8 mouse cellular contexts compared by ENCODE assay signal in genomic region chr8:70538024-70538579, GRCm38 (mm10). TPM values are rescaled to one million over a fixed set of nuclear protein-coding genes. Genes with fewer than 3 reads are reported as not detected.
DNase-seq lines count a peak whose midpoint lies in the region; ATAC-seq and TF ChIP-seq lines count a peak whose summit lies in the region.

No protein-coding gene starts in this region.

- WGBS in lung, adult 2 months = 4% methylated on average over 24 of the region's 24 CpGs
- WGBS in neural tube, embryonic 15.5 days = 15% methylated on average over 24 of the region's 24 CpGs

- H3K27ac ChIP-seq in neural tube, embryonic 15.5 days (replicated peaks) = peak overlapping the region; percentile 97

- ATAC-seq in neural tube, embryonic 15.5 days (ENCODE audit: low FRiP score) = peak; percentile 7; the same call in 1 of the 2 replicates

- H3K9ac ChIP-seq in neural tube, embryonic 15.5 days (replicated peaks) = peak overlapping the region; percentile 42

- peak; percentile 26 for DNase-seq in right cerebral cortex, postnatal 4 days
- DNase-seq in right cerebral cortex, postnatal 25 days = no peak
- DNase-seq in embryo, embryonic 10.5 days (ENCODE audit: low spot score) = peak; percentile 72
- DNase-seq in heart, adult 18-20 months = peak; percentile 80 to 87
- peak; percentile 66 for DNase-seq in kidney, adult 18-20 months
- DNase-seq in lung, adult 2 months = peak; percentile 75
- peak; percentile 67 to 74 for DNase-seq in urinary bladder, postnatal 36 days (ENCODE audit: low spot score in 2 of 2)

- peak overlapping the region; percentile 93 for H3K4me2 ChIP-seq in neural tube, embryonic 15.5 days

- peaks cover 14% of the 10 kb centered on the region; the same call in 1 of the 2 replicates for H3K4me1 ChIP-seq in lung, adult 2 months (ENCODE audit: control insufficient read depth, insufficient read depth, low read length)
- peaks cover 38% of the 10 kb centered on the region for H3K4me1 ChIP-seq in neural tube, embryonic 15.5 days

- peak overlapping the region; percentile 74 for H3K4me3 ChIP-seq in lung, adult 2 months (replicated peaks; ENCODE audit: extremely low read depth, low read depth, low read length)
- H3K4me3 ChIP-seq in neural tube, embryonic 15.5 days (replicated peaks) = peak overlapping the region; percentile 88

- H3K36me3 ChIP-seq in neural tube, embryonic 15.5 days = peaks cover 39% of the 10 kb centered on the region

- peak; percentile 31; the same call in 1 of the 2 replicates for TF ChIP-seq POLR2A in lung, adult 2 months (IDR thresholded peaks at IDR 0.05; ENCODE audit: borderline replicate concordance, extremely low read depth, low read depth, low read length)

- no peaks in the 10 kb centered on the region for H3K9me3 ChIP-seq in neural tube, embryonic 15.5 days (replicated peaks)

- no peak for TF ChIP-seq CTCF in lung, adult 2 months (IDR thresholded peaks at IDR 0.05; ENCODE audit: insufficient read depth, low read length)

- H3K27me3 ChIP-seq in neural tube, embryonic 15.5 days (replicated peaks) = no peaks in the 10 kb centered on the region

RNA-seq across cellular contexts. Expression of gene Ell, which starts 1.2 kb away (rescaled TPM):
- 10 to 100 TPM; 10.9 to 12.0 TPM for total RNA-seq in heart, adult 18-20 months (2021)
- 29.6 and 32.9 TPM in 2 replicates for polyA plus RNA-seq in lung, adult 2 months (2012; rRNA removed)
- polyA plus RNA-seq in neural tube, embryonic 15.5 days (2015; fragmentation: Nextera tagmentation; extraction: Ambion mirVana) = 14.7 and 19.2 TPM in 2 replicates

RNA-seq across cellular contexts. Expression of gene Kxd1, which starts 10.3 kb away (rescaled TPM):
- 100 to 1,000 TPM in 1 of 2 experiments, 10 to 100 TPM in 1; 92.4 to 107 TPM for total RNA-seq in heart, adult 18-20 months (2021)
- polyA plus RNA-seq in lung, adult 2 months (2012; rRNA removed) = 48.7 and 54.6 TPM in 2 replicates
- 44.4 and 51.1 TPM in 2 replicates for polyA plus RNA-seq in neural tube, embryonic 15.5 days (2015; fragmentation: Nextera tagmentation; extraction: Ambion mirVana)

RNA-seq across cellular contexts. Expression of gene Fkbp8, which starts 10.6 kb away (rescaled TPM):
- total RNA-seq in heart, adult 18-20 months (2021) = 100 to 1,000 TPM; 120 to 129 TPM
- 361 and 369 TPM in 2 replicates for polyA plus RNA-seq in lung, adult 2 months (2012; rRNA removed)
- polyA plus RNA-seq in neural tube, embryonic 15.5 days (2015; fragmentation: Nextera tagmentation; extraction: Ambion mirVana) = 381 and 389 TPM in 2 replicates

RNA-seq across cellular contexts. Expression of gene Uba52, which starts 27.5 kb away (rescaled TPM):
- total RNA-seq in heart, adult 18-20 months (2021) = 1,000 to 10,000 TPM; 1,328 to 1,514 TPM
- 370 and 371 TPM in 2 replicates for polyA plus RNA-seq in lung, adult 2 months (2012; rRNA removed)
- 653 and 714 TPM in 2 replicates for polyA plus RNA-seq in neural tube, embryonic 15.5 days (2015; fragmentation: Nextera tagmentation; extraction: Ambion mirVana)

RNA-seq across cellular contexts. Expression of gene Rex1bd, which starts 31.6 kb away (rescaled TPM):
- total RNA-seq in heart, adult 18-20 months (2021) = 100 to 1,000 TPM; 113 to 128 TPM
- polyA plus RNA-seq in lung, adult 2 months (2012; rRNA removed) = 145 and 178 TPM in 2 replicates
- polyA plus RNA-seq in neural tube, embryonic 15.5 days (2015; fragmentation: Nextera tagmentation; extraction: Ambion mirVana) = 165 and 181 TPM in 2 replicates
